Mouse (Mus musculus) stomach, postnatal 0 days (tissue): ENCODE data around the gene Rcsd1.
A peak's percentile ranks its signal among the peaks of the same experiment; 100 is the strongest.

Experiments used
- CTCF ChIP-seq: IDR thresholded peaks from 2 replicates; pipeline ENCODE4 v1.5.1; 2016; ENCODE audit warnings: antibody characterized with exemption, low read depth, mild to moderate bottlenecking, moderate library complexity
- EP300 ChIP-seq: optimal IDR thresholded peaks from 2 replicates; pipeline ENCODE3; 2016; ENCODE audit warnings: antibody characterized with exemption

- TF ChIP-seq CTCF (peak; percentile 99), EP300 (no peak)
These were observed 26.6 kb upstream of the Rcsd1 start for GRCm38 (mm10) chr1:165735826-165736818.
